Mouse (Mus musculus) monocyte, adult 5-6 weeks (primary cell): ENCODE results near the gene Ubp1. TPM values are rescaled to one million over a fixed set of nuclear protein-coding genes. Genes with fewer than 3 reads are reported as not detected.
A peak's percentile ranks its signal among the peaks of the same experiment; 100 is the strongest.

ENCODE experiments used
- ATAC-seq: fragments of 153-309, 156-312 bp; replicated peaks from 2 replicates; pipeline ENCODE4 v1.8.0; 2017; ENCODE audit warnings: mild to moderate bottlenecking; ENCODE audit not compliant: low TSS enrichment, insufficient number of reproducible peaks, severe bottlenecking, poor library complexity, low FRiP score
- total RNA-seq: library from RNA; stranded (forward); fragments of 200-1000, 200-491, 200-594 nt; gene quantifications from 3 replicates; pipeline ENCODE4 v1.2.3, GENCODE M21; 2017

The Ubp1 gene
- total RNA-seq, 1 experiment from 2014 or later: 122 TPM

- ATAC-seq: no peak
These were observed 67.6 kb downstream of the Ubp1 start for GRCm38 (mm10) chr9:113998311-113998710.

GRCm38 (mm10) chr9:114006801-114007200, 76.1 kb downstream of the Ubp1 start:
- no peak for ATAC-seq

- ATAC-seq: no peak
These were observed 77.2 kb downstream of the Ubp1 start for GRCm38 (mm10) chr9:114007850-114008350.

DNA sequence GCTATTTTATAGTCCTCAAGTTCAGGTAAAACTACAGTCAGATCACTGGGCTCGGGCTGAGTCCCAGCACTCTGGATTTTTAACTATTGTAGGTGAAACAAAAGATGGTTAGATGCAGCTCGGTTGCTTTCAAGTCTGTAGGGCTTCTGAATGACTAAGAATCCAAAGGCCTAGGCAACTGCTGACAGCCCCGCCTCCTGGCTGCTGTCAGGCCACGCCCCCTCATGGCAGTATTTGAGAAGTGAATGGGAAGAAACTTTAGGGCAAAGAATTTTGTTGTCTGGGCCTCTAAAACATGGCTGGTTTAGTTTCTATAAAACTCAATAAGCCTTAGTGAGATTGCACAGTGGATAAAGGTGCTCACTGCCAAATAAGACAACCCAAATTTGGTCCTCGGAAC, 78.8 kb downstream of the Ubp1 start:
- no peak for ATAC-seq

- ATAC-seq: no peak
These were observed 80.5 kb downstream of the Ubp1 start for GRCm38 (mm10) chr9:114011203-114011602.

DNA sequence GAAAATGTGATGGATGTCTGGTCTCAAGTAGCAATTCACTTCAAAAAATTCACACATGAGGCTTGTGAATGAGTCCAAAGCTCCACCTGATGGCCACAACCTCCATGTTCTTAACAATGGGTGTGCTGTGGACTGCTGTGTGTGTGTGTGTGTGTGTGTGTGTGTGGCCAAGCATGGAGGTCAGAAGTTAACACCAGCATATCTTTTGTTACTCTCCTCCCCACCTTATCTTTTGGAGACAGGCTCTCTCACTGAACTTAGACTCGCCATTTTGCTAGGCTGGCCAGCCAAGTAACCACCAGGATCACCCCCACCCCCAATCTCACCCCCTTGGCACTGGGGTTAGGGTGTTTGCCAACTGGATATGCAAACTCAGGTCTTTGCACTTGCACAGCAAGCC, 83.3 kb downstream of the Ubp1 start:
- no peak for ATAC-seq

GRCm38 (mm10) chr9:114015724-114016123, 85.0 kb downstream of the Ubp1 start:
- no peak for ATAC-seq

GRCm38 (mm10) chr9:114016402-114016801, 85.7 kb downstream of the Ubp1 start:
- peak; percentile 91 for ATAC-seq

DNA sequence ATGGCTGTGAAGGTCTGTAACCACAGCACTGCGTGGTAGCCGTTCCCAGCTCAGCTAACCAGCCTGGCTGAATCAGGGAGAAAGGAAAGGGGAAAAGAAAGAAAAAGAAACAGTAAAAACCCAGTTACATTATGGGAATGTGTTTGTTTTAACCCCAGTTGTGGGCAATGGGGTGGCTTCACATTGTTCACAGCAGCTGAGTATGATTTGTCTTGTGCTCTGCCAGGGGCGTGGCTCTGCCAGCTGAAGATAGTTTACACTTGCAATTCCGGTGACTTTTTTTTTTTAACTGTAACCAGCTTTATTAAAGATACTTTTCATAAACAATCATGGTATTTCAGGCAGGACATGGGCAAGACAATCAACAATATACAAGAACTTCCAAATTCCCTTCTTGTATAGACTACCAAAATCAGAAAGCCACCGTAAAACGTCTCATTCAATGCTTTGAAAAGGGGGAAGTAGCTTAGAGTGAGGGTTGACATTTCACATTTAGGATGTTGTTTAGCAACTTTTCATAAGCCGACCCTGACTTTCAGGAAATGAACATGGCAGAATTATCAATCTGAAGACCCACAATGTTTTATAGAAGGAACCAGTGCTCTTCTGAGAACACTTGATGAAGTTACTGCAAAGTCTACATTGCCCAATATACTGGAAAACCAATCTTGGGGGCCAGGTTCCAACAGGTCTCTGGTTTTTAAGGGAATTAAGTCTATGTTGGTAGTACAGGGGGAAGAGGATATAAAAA, 88.5 kb downstream of the Ubp1 start:
- no peak for ATAC-seq

DNA sequence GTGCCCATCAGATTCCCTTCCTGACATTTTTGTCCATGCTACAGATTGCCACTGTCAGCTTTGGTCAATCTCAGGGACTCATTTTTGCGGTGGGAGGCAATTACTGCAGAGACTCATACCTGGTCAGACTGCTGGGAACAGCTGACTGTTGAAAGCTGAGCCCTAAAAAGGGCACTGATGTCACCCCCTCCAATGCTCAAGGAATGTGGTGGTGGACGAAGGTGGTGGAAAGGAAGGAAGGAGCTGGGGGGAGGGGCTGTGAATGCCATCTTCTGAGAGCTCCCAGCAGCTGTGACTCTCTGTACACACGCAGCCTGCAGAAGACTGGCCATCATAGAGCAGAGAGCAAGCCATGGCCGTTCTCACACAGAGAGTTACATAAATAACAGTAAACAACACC, 91.4 kb downstream of the Ubp1 start:
- ATAC-seq: no peak

- no peak for ATAC-seq
These were observed 94.4 kb downstream of the Ubp1 start for GRCm38 (mm10) chr9:114025182-114025581.

DNA sequence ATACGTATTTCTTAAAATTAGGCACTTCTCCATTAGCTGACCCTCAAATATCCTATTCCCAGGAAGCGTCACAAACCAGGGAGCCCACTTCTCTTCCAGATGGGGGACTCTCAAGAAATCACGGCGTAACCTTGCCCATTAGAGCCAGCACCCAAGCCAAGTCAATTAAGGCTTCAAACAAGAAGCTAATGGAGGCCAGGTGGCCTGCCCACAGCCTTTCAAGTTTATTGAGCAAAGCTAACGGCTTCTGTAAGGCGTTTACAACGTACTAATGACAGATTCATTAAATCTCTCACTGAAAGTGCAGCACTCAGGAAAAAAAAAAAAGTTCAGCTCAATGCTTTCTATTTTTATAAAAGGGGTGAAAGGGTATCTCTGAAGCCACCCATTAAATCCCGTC, 95.1 kb downstream of the Ubp1 start:
- ATAC-seq: no peak

DNA sequence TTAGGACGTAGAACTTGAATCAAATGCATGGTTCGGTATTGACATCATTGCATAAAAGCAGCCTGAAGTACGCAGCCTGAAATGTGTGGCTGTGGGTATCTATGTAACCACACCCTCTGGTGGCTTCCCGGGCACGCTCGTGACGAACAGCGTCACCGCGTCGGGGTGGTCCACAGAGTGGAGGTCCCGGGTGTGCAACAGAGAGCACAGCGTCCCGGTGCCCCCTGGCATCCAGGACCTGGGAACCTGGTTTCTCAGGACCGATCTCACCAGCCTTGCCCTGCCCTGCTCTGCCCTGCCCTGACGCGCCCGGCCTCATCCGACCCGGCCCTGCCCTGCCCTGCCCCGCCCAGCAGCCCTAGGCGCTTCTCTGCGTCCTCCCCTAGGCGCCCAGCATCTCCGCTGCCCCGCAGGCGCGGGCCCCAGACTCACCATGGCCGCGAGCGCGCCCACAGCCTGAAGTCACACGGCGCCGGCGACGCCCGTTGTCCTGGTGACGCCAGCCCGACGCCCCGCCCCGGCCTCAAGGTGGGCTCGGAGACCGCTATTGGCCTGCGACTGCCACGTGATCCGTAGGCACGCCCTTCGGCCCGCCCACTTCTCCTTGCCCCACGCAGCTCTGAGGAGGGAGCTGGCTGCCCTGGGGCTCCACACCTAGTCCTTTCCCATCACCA, 95.7 kb downstream of the Ubp1 start:
- ATAC-seq: peak; percentile 56

Other genes starting within 250 kb of the Ubp1 start
- 173 to 227 TPM (median 191 TPM) in 3 replicates for gene Pdcd6ip, start 222.7 kb upstream of the Ubp1 start, total RNA-seq
- 39.7 to 59.4 TPM (median 42.1 TPM) in 3 replicates for gene Clasp2, start 189.5 kb upstream of the Ubp1 start, total RNA-seq
- gene Fbxl2, start 115.3 kb downstream of the Ubp1 start, total RNA-seq: 2.4 to 20.7 TPM (median 10.6 TPM) in 3 replicates
- gene Susd5, start 126.2 kb downstream of the Ubp1 start, total RNA-seq: not detected in 3 replicates